Mouse (Mus musculus): Measurements from ENCODE around the gene Slc52a3. TPM values are rescaled to one million over a fixed set of nuclear protein-coding genes. Genes with fewer than 3 reads are reported as not detected.

The Slc52a3 gene
- polyA plus RNA-seq, 1 experiment from 2014 or later: 0.94 TPM

DNA sequence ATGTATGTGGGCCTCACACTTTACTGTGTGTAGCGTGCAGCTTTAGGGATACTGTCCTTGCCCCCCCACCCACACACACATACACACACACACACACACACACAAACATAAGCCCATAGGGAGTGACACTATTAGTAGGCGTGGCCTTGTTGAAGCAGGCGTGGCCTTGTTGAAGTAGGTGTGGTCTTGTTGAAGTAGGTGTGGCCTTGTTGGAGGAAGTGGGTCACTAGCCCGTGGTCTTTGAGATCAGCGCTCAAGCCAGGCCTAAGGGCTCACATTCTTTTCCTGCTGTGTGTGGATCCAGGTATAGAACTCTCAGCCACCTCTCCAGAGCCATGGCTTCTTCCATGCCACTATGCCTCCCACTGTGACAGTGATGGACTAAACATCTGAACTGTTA is 34.7 kb downstream of the Slc52a3 start:
- Histone ChIP-seq H3K27ac (replicated peaks) (no peak overlapping the region), H3K9me3 (no peaks in the 10 kb centered on the region), H3K4me2 (replicated peaks) (no peak overlapping the region), H3K27me3 (peaks cover 55% of the 10 kb centered on the region), H3K9ac (replicated peaks) (no peak overlapping the region), H3K36me3 (no peaks in the 10 kb centered on the region), H3K4me1 (peaks cover 9% of the 10 kb centered on the region), H3K4me3 (no peak overlapping the region)
- ATAC-seq (ENCODE audit: low FRiP score, low read depth): no peak
- 82% methylated on average over 5 of the region's 5 CpGs for WGBS

DNA sequence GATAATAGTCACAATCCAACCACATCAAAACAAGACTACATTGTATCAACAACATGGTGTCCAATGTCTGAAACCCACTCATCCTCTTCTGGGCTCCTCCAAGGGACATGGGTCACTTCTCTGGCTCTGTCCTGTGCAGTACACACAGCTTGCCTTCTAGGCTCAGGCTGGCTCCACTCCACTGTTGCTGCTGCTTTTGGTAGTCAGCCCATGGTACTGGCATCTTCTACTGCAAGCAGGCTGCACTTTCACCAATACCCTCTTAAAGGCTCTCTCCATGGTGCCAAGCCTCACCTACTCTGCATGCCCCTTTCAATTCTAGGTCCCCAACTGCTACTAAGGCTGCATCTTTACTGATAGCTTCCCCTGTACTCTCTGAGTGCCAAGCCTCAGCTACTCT is 43.8 kb downstream of the Slc52a3 start:
- H3K9ac ChIP-seq (replicated peaks): no peak overlapping the region
- peaks cover 15% of the 10 kb centered on the region for H3K27me3 ChIP-seq
- H3K36me3 ChIP-seq: no peaks in the 10 kb centered on the region
- no peak for ATAC-seq (ENCODE audit: low FRiP score, low read depth)
- no peak overlapping the region for H3K27ac ChIP-seq (replicated peaks)
- H3K9me3 ChIP-seq: no peaks in the 10 kb centered on the region
- H3K4me1 ChIP-seq: no peaks in the 10 kb centered on the region
- no peak overlapping the region for H3K4me2 ChIP-seq (replicated peaks)
- no peak overlapping the region for H3K4me3 ChIP-seq

DNA sequence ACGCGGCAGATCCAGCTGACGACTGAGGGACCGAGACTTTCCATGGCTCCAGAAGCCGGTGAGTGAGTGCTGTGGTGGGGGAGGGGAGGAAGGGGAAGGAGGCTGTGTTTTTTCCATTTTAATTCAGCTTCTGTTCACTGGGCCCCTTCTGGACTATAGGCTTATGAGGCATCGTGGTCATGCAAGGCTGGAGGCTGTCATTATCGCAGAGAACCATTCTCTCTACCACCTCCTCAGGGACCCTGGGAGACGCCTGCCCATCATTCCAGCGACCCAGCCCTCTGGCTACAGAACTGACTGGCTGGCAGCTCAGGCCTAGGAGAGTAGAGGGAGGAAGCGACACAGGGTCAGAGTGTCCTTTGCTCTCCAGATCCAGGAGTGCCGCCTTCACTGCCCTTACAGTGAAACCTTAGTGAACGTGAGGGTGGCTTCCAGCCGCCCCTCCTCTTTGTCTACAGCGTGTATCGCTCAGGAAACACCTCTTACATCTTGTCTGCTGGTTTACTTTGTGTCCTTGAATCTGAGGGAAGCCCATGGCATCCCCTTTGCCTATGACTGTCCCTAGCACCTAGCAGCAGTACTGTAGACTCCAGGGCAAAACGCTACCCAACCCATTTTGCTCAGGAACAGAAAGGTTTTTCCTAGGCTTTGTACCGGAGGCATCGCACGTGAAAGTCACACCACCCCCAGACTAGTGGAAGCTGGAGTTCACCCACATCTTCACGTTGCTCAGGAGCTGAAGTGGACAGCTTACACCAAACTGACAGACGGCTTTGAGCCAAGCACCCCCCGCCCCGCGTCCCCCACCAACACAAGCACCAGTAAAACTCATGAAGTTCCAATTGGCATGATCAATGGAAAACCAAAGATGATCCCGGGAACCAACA is 51.0 kb downstream of the Slc52a3 start:
- H3K27me3 ChIP-seq: peaks cover 37% of the 10 kb centered on the region
- H3K4me3 ChIP-seq: peak overlapping the region; percentile 49; the same call in 1 of the 2 replicates
- no peaks in the 10 kb centered on the region for H3K36me3 ChIP-seq
- no peaks in the 10 kb centered on the region for H3K9me3 ChIP-seq
- 2% methylated on average over 25 of the region's 25 CpGs for WGBS
- peak; percentile 72 for ATAC-seq (ENCODE audit: low FRiP score, low read depth)
- peaks cover 58% of the 10 kb centered on the region for H3K4me1 ChIP-seq
- H3K4me2 ChIP-seq (replicated peaks): peak overlapping the region; percentile 87
- peak overlapping the region; percentile 94 for H3K27ac ChIP-seq (replicated peaks)
- H3K9ac ChIP-seq (replicated peaks): peak overlapping the region; percentile 20; the same call in 1 of the 2 replicates

DNA sequence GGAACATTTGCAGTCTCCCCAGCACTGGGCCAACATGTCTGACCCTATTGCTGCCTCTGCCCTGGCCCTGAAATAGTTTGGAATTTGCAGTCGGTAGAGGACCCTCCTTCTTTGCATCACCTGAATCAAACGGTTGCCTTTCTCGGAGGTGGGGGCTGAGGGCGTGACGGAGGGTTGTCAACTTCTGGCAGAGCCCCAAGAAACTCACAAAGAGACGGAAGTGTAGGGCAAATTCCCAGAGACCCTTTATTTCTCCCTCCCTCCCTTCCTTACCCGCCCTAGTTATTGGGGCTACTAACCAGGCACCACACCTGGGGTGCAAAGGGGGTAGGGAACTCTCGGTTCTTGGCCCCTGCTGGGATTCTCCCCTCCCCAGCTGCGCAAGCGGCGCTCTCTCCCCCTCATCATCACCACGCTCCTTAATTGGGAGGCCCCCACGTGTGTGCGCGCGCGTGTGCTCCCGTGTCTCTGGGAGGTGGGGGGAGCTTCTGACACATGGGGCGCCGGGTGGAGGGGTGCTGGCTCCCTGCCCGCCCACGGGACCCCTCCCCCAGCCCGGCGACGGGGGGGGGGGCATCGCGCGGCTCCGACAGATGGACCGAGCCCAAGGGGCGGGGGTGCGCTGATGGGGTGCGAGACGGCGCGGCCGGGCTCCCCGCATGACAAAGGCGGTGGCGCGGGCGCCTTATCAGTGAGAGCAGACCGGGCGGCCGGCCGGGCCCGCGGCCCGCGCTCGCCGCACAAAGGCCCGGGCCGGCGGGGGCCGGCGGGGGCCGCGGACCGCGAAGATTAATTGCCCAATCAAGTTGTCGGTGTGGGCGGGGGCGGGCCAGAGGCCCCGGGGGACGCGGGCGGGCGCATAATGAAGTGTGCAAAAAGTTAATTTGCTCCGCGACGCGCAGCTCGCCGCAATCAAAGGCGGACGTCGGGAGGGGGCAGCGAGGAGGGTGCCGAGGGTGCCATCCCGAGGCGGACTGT is 52.0 kb downstream of the Slc52a3 start:
- H3K9me3 ChIP-seq: no peaks in the 10 kb centered on the region
- H3K36me3 ChIP-seq: no peaks in the 10 kb centered on the region
- H3K4me1 ChIP-seq: peaks cover 58% of the 10 kb centered on the region
- H3K27ac ChIP-seq (replicated peaks): peak overlapping the region; percentile 94
- peak overlapping the region; percentile 49 for H3K4me3 ChIP-seq
- peak; percentile 68 for ATAC-seq (ENCODE audit: low FRiP score, low read depth)
- peak overlapping the region; percentile 80 for H3K9ac ChIP-seq (replicated peaks)
- H3K27me3 ChIP-seq: peaks cover 45% of the 10 kb centered on the region
- H3K4me2 ChIP-seq (replicated peaks): peak overlapping the region; percentile 87
- WGBS: 1% methylated on average over 44 of the region's 82 CpGs

DNA sequence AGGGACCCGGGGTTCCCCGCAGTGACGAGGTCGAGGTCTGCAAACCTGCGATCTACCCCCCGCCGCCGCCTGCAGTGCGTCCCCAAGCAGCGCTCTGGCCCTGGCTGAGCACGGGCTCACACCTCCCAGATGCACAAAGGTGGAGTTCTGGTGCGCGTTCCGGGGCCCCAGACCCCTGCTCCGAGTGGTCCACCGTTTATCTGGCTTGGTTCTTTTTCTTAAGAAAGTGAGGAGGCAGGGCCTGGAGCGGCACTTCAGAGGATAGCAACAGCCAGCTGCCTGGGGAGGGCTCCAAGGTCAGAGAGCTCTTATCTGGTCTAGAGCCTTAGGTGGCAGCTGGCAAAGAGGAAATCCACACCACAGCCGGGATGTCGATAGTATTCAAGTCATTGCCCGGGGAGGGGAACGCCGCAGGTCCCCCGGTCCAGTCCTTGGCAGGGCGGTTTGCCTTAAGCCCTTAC is 52.7 kb downstream of the Slc52a3 start:
- Histone ChIP-seq H3K4me2 (replicated peaks) (peak overlapping the region; percentile 87), H3K4me1 (peaks cover 58% of the 10 kb centered on the region), H3K4me3 (peak overlapping the region; percentile 49), H3K27me3 (peaks cover 48% of the 10 kb centered on the region), H3K27ac (replicated peaks) (peak overlapping the region; percentile 94), H3K36me3 (no peaks in the 10 kb centered on the region), H3K9me3 (no peaks in the 10 kb centered on the region), H3K9ac (replicated peaks) (peak overlapping the region; percentile 80)
- WGBS: under 1% methylated on average over 24 of the region's 24 CpGs
- peak; percentile 45 for ATAC-seq (ENCODE audit: low FRiP score, low read depth)

DNA sequence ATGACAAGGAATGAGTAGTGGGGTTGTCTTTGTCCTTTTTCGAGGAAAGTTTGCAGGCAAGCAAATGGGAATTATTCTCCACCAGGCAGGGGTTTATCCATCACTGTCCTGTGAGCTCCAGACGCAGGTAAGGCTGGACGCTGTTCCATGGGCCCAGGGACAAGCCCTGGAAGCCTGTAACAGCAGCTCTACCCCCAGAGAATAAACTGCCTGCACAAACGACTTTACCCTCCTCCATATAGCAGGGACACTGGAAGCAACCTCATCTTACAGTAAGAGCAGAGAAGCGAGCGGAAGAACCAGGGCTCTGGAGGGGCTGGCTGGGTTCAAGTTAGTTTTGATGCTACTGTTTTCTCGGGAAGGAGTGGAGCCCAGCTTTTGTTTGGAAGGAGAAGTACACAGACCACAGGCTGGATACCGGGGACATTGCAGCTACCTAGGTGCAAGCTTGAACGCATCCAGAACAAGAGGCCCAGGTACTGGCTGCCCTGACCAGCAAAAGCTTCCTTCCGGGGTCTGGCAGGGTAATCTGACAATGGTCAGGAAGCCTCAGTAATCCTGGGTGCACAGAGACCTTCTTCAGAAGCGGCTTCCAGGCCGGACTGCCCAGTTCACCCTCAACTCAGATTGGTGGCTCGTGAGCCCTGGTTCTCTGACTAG is 53.4 kb downstream of the Slc52a3 start:
- H3K27ac ChIP-seq (replicated peaks): peak overlapping the region; percentile 94
- WGBS: 9% methylated on average over 13 of the region's 13 CpGs
- H3K4me3 ChIP-seq: peak overlapping the region; percentile 49
- H3K9ac ChIP-seq (replicated peaks): peak overlapping the region; percentile 80; the same call in 1 of the 2 replicates
- H3K27me3 ChIP-seq: peaks cover 43% of the 10 kb centered on the region
- peak overlapping the region; percentile 87 for H3K4me2 ChIP-seq (replicated peaks)
- no peaks in the 10 kb centered on the region for H3K36me3 ChIP-seq
- peak; percentile 3; the same call in 1 of the 2 replicates for ATAC-seq (ENCODE audit: low FRiP score, low read depth)
- no peaks in the 10 kb centered on the region for H3K9me3 ChIP-seq
- peaks cover 58% of the 10 kb centered on the region for H3K4me1 ChIP-seq

DNA sequence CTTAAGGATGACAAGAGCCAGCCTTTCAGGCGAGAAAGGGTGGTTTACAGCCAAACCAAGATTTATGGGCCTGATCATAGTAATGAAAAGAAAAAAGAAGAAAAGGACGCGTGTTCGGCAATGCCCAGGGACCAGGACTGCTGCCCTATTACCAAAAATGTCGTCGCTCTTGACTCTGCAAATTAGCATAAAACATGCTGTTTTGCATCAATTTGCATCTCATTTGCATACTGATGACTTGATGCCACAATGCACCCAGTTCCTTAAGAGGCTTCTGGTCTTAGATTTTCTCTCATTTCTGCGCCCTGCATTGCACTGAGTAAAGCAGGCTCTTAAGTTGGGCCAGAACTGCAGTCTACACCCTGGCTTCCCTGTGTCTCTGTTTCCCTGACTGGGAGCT is 54.0 kb downstream of the Slc52a3 start:
- no peaks in the 10 kb centered on the region for H3K9me3 ChIP-seq
- peak overlapping the region; percentile 87 for H3K4me2 ChIP-seq (replicated peaks)
- WGBS: 6% methylated on average over 7 of the region's 7 CpGs
- peak overlapping the region; percentile 94 for H3K27ac ChIP-seq (replicated peaks)
- H3K4me1 ChIP-seq: peaks cover 58% of the 10 kb centered on the region
- H3K36me3 ChIP-seq: no peaks in the 10 kb centered on the region
- H3K4me3 ChIP-seq: peak overlapping the region; percentile 49; the same call in 1 of the 2 replicates
- peaks cover 43% of the 10 kb centered on the region for H3K27me3 ChIP-seq
- peak overlapping the region; percentile 80; the same call in 1 of the 2 replicates for H3K9ac ChIP-seq (replicated peaks)
- ATAC-seq (ENCODE audit: low FRiP score, low read depth): peak; percentile 36

DNA sequence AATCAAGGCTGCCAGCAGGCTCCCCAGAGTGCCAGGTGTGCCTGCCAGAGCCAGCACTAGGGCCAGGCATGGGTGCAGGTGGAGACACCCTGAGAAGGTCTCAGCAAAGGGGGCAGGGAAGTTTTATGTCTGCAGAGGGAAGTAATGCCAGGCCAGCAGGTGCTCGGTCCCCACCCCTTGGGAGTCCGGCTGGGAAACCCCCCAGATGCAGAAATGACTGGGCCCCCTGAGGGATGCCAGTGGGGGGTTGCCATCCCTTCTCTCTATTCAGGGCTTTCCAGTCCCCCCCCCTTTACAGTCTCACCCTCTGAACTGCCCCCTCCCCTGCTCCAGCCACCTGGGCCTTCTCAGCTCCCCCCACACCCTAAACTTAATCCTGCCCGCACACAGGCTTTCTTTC is 55.7 kb downstream of the Slc52a3 start:
- H3K4me3 ChIP-seq: no peak overlapping the region
- WGBS: 48% methylated on average over 3 of the region's 3 CpGs
- no peaks in the 10 kb centered on the region for H3K36me3 ChIP-seq
- no peak overlapping the region for H3K4me2 ChIP-seq (replicated peaks)
- H3K27me3 ChIP-seq: peaks cover 47% of the 10 kb centered on the region
- no peaks in the 10 kb centered on the region for H3K9me3 ChIP-seq
- H3K4me1 ChIP-seq: peaks cover 65% of the 10 kb centered on the region
- H3K9ac ChIP-seq (replicated peaks): no peak overlapping the region; the same call in 1 of the 2 replicates
- ATAC-seq (ENCODE audit: low FRiP score, low read depth): no peak
- H3K27ac ChIP-seq (replicated peaks): peak overlapping the region; percentile 50; the same call in 1 of the 2 replicates

DNA sequence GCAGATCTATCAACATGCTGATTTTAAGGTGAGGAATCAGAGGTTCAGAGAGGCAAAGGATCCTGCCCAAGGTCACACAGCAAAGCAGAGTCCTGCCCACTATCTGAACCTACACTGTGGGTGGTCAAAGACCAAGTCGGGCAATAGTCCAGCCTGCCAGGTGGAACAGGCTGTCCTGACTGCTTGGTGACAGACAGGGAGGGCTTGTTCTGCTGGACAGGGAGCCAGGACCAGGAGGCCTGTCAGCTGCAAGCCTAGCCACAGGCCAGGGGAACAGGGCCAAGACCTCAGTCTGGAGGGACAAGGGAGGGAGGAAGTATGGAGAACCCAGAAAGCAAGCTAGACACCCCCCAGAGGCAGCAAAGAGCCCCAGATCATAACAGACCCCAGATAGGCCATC is 59.1 kb downstream of the Slc52a3 start:
- Histone ChIP-seq H3K36me3 (no peaks in the 10 kb centered on the region), H3K4me3 (no peak overlapping the region), H3K4me1 (peaks cover 39% of the 10 kb centered on the region), H3K9me3 (no peaks in the 10 kb centered on the region), H3K4me2 (replicated peaks) (no peak overlapping the region), H3K27me3 (peaks cover 34% of the 10 kb centered on the region), H3K9ac (replicated peaks) (no peak overlapping the region), H3K27ac (replicated peaks) (no peak overlapping the region)
- no peak for ATAC-seq (ENCODE audit: low FRiP score, low read depth)
- WGBS: 79% methylated on average over 1 of the region's 1 CpGs

DNA sequence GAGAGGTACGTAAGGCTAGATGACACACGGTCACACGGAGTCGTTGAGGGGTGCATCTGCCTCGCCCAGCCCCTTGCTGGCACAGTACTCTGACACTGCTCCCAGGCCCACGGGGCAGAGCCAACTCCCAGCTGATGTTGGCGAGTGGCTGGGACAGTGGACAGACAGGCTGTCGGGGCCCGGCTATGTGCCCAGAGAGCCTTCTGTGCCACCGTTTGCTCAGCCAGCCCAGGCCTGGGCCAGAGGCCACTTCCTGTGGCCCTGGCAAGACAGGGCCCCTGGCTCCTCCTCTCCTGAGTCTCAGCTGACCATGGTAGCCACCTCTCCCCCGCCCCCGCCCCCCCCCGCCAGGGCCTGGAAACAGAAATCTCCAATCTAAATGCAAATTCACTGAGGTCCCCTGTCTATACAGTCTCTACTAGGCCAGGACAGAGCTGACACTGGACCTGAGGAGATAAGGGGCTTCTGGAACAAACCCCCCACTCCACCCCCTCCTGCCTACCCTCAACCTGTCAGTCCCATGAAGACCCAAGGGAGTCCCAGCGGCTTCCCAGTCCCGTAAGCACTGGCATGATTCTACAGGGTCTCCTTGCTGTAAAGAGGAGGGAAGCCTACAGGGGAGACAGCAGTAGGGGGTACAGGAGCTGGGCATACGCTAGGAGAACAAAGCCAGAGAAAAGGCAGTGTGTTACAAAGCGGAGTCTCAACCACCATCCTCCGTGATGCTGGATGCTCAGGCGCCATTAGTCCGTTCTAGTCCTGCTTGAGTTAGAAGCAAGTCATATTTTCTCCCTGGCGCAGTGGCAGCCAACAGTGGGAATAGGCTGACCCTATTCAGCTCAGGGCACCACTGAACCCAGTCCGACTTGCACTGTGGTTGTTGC is 60.3 kb downstream of the Slc52a3 start:
- Histone ChIP-seq H3K27me3 (peaks cover 28% of the 10 kb centered on the region), H3K4me3 (no peak overlapping the region), H3K9me3 (no peaks in the 10 kb centered on the region), H3K4me2 (replicated peaks) (no peak overlapping the region), H3K4me1 (peaks cover 33% of the 10 kb centered on the region), H3K9ac (replicated peaks) (peak overlapping the region; percentile 11; the same call in 1 of the 2 replicates), H3K36me3 (no peaks in the 10 kb centered on the region), H3K27ac (replicated peaks) (peak overlapping the region; percentile 78)
- WGBS: 63% methylated on average over 22 of the region's 22 CpGs
- peak; percentile 84 for ATAC-seq (ENCODE audit: low FRiP score, low read depth)

DNA sequence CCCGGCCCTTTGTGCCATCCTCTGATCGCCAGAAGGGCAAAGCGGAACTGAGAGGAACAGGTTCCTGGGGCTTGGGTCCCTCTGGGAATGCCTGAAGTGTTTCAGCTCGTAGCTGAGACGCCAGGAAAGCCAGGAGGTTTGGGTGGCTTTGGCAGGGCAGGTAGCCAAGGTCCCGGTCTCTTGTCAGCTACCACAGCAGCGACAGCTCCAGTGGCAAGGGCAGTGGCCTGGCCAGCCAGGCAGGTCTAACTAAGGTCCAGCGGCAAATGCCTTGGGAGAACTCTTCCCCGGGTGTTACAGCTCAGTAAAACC is 60.9 kb downstream of the Slc52a3 start:
- peaks cover 27% of the 10 kb centered on the region for H3K4me1 ChIP-seq
- H3K4me2 ChIP-seq (replicated peaks): no peak overlapping the region
- no peaks in the 10 kb centered on the region for H3K9me3 ChIP-seq
- ATAC-seq (ENCODE audit: low FRiP score, low read depth): no peak
- no peak overlapping the region for H3K9ac ChIP-seq (replicated peaks)
- H3K27me3 ChIP-seq: peaks cover 22% of the 10 kb centered on the region
- H3K36me3 ChIP-seq: no peaks in the 10 kb centered on the region
- H3K4me3 ChIP-seq: no peak overlapping the region
- 79% methylated on average over 9 of the region's 9 CpGs for WGBS
- peak overlapping the region; percentile 78 for H3K27ac ChIP-seq (replicated peaks)

Measured in midbrain, embryonic 12.5 days (tissue).